Mouse (Mus musculus): ENCODE measurements around the gene Iscu. TPM values are rescaled to one million over a fixed set of nuclear protein-coding genes. Genes with fewer than 3 reads are reported as not detected.

The Iscu gene
- polyA plus RNA-seq, 1 experiment, result not detected

GRCm38 (mm10) chr5:113748556-113749331, 23.8 kb upstream of the Iscu start:
- TF ChIP-seq CTCF (IDR thresholded peaks at IDR 0.05; ENCODE audit: insufficient read depth, low read depth, low read length), result no peak
- no peak for TF ChIP-seq POLR2A (IDR thresholded peaks at IDR 0.05; ENCODE audit: insufficient read depth, low read depth, low read length)
- no peaks in the 10 kb centered on the region for H3K4me1 ChIP-seq (ENCODE audit: control insufficient read depth, insufficient read depth, low read length)
- no peak overlapping the region for H3K27ac ChIP-seq (ENCODE audit: insufficient read depth, low read depth, low read length)
- WGBS, result 92% methylated on average over 13 of the region's 13 CpGs
- no peak overlapping the region for H3K4me3 ChIP-seq (ENCODE audit: insufficient read depth, low read depth, low read length)

- no peaks in the 10 kb centered on the region for H3K4me1 ChIP-seq (ENCODE audit: control insufficient read depth, insufficient read depth, low read length)
- H3K4me3 ChIP-seq (ENCODE audit: insufficient read depth, low read depth, low read length), result no peak overlapping the region
- no peak overlapping the region for H3K27ac ChIP-seq (ENCODE audit: insufficient read depth, low read depth, low read length)
- TF ChIP-seq POLR2A (IDR thresholded peaks at IDR 0.05; ENCODE audit: insufficient read depth, low read depth, low read length) (no peak), CTCF (IDR thresholded peaks at IDR 0.05; ENCODE audit: insufficient read depth, low read depth, low read length) (no peak)
- 87% methylated on average over 9 of the region's 9 CpGs for WGBS
Observed at GRCm38 (mm10) chr5:113751521-113752157, 20.9 kb upstream of the Iscu start.

- Histone ChIP-seq H3K4me3 (ENCODE audit: insufficient read depth, low read depth, low read length) (no peak overlapping the region), H3K27ac (ENCODE audit: insufficient read depth, low read depth, low read length) (no peak overlapping the region), H3K4me1 (ENCODE audit: control insufficient read depth, insufficient read depth, low read length) (0 out of 2 replicates have a peak, but pooled peaks cover 2% of the 10 kb centered on the region)
- TF ChIP-seq CTCF (IDR thresholded peaks at IDR 0.05; ENCODE audit: insufficient read depth, low read depth, low read length) (no peak), POLR2A (IDR thresholded peaks at IDR 0.05; ENCODE audit: insufficient read depth, low read depth, low read length) (no peak)
- 75% methylated on average over 15 of the region's 15 CpGs for WGBS
Observed at GRCm38 (mm10) chr5:113755347-113756030, 17.1 kb upstream of the Iscu start.

GRCm38 (mm10) chr5:113761585-113761984, 11.0 kb upstream of the Iscu start:
- no peak for TF ChIP-seq CTCF (IDR thresholded peaks at IDR 0.05; ENCODE audit: insufficient read depth, low read depth, low read length)
- no peak for TF ChIP-seq POLR2A (IDR thresholded peaks at IDR 0.05; ENCODE audit: insufficient read depth, low read depth, low read length)
- Histone ChIP-seq H3K4me1 (ENCODE audit: control insufficient read depth, insufficient read depth, low read length) (peaks cover 8% of the 10 kb centered on the region), H3K4me3 (ENCODE audit: insufficient read depth, low read depth, low read length) (no peak overlapping the region), H3K27ac (ENCODE audit: insufficient read depth, low read depth, low read length) (no peak overlapping the region)
- WGBS, result 94% methylated on average over 2 of the region's 2 CpGs

GRCm38 (mm10) chr5:113764426-113764825, 8.1 kb upstream of the Iscu start:
- Histone ChIP-seq H3K27ac (ENCODE audit: insufficient read depth, low read depth, low read length) (no peak overlapping the region), H3K4me3 (ENCODE audit: insufficient read depth, low read depth, low read length) (no peak overlapping the region), H3K4me1 (ENCODE audit: control insufficient read depth, insufficient read depth, low read length) (peaks cover 15% of the 10 kb centered on the region)
- WGBS, result 81% methylated on average over 7 of the region's 7 CpGs
- TF ChIP-seq CTCF (IDR thresholded peaks at IDR 0.05; ENCODE audit: insufficient read depth, low read depth, low read length), result no peak
- no peak for TF ChIP-seq POLR2A (IDR thresholded peaks at IDR 0.05; ENCODE audit: insufficient read depth, low read depth, low read length)

- TF ChIP-seq POLR2A (IDR thresholded peaks at IDR 0.05; ENCODE audit: insufficient read depth, low read depth, low read length) (no peak), CTCF (IDR thresholded peaks at IDR 0.05; ENCODE audit: insufficient read depth, low read depth, low read length) (no peak)
- Histone ChIP-seq H3K27ac (ENCODE audit: insufficient read depth, low read depth, low read length) (no peak overlapping the region), H3K4me1 (ENCODE audit: control insufficient read depth, insufficient read depth, low read length) (peaks cover 24% of the 10 kb centered on the region), H3K4me3 (ENCODE audit: insufficient read depth, low read depth, low read length) (no peak overlapping the region)
- 73% methylated on average over 13 of the region's 13 CpGs for WGBS
Observed at GRCm38 (mm10) chr5:113765641-113766526, 6.7 kb upstream of the Iscu start.

GRCm38 (mm10) chr5:113768806-113769205, 3.7 kb upstream of the Iscu start:
- Histone ChIP-seq H3K27ac (ENCODE audit: insufficient read depth, low read depth, low read length) (no peak overlapping the region), H3K4me1 (ENCODE audit: control insufficient read depth, insufficient read depth, low read length) (peaks cover 20% of the 10 kb centered on the region), H3K4me3 (ENCODE audit: insufficient read depth, low read depth, low read length) (no peak overlapping the region)
- 83% methylated on average over 8 of the region's 8 CpGs for WGBS
- TF ChIP-seq POLR2A (IDR thresholded peaks at IDR 0.05; ENCODE audit: insufficient read depth, low read depth, low read length), result no peak
- no peak for TF ChIP-seq CTCF (IDR thresholded peaks at IDR 0.05; ENCODE audit: insufficient read depth, low read depth, low read length)
